Mouse (Mus musculus) left cerebral cortex, postnatal 36 days (tissue): ENCODE measurements around the gene 4921507P07Rik. TPM values are rescaled to one million over a fixed set of nuclear protein-coding genes. Genes with fewer than 3 reads are reported as not detected.
"Not testable (repeated sequence)": the region's sequence is repeated elsewhere in the genome, so short reads cannot be mapped to it uniquely, and the experiment has no call there.

ENCODE experiments used
- DNase-seq, 2 experiments: peaks; one replicate each; pipeline ENCODE4 v3.0.0; 2021 to 2022; ENCODE audit warnings: low spot score in 2 of 2, mixed read lengths in 1 of 2
- intact Hi-C: fragments of 180-260 bp; cut with DNase I; formaldehyde crosslinking; loops from one replicate; pipeline ENCODE4 v1.15.1; 2025
- total RNA-seq, 2 experiments: library from RNA; stranded (reverse); gene quantifications; 2 replicates each; pipeline ENCODE4 v1.2.3; 2021

4921507P07Rik gene
- total RNA-seq, 2 experiments from 2014 or later: 0.48 to 0.81 TPM

DNA sequence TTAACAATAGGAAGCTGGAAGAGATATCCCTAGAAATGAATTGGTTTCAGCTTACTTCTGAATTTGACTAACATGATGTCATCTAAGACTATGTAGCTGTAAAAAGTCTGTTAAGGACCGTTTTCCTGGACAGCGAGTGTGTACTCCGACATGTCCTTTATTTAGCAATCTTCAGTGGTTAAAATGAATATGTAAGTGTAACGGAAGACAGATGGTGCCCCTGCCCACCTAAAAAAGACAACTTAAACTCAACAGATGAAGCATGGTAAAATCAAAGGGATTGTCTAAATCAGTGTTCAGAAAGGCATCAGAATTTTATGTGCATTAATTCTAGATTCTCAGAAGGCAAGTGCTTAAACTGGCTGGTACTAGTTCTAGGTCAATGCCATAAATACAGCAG, 34.0 kb downstream of the 4921507P07Rik start:
- peak in 1 of 2 experiments; percentile 18 for DNase-seq
- intact Hi-C loops: no loop called here

- DNase-seq: no peak
- intact Hi-C loops: no loop called here
Observed at GRCm38 (mm10) chr6:50560776-50561175, 35.7 kb downstream of the 4921507P07Rik start.

GRCm38 (mm10) chr6:50558877-50559276, 37.6 kb downstream of the 4921507P07Rik start:
- intact Hi-C loops: no loop called here
- DNase-seq: no peak

DNA sequence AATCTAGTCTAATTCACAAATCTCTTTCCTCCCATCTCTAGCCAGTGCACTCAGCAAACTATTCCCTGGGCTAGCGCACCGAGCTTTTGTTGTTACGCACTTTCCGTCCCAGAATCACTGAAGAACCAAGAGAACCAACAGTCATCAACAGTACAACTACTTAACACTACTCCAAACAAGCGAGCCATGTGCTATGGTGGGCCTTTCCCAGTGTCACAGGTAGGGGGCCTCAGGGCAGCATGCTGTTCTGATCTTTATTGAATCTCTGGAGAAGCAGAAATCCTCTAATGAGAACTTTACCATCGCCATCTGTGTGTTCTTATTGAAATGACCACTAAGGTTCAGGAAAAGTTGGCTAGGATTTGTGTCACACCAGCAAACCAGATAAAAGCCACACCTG, 38.9 kb downstream of the 4921507P07Rik start:
- DNase-seq: no peak
- intact Hi-C loops: no loop called here

GRCm38 (mm10) chr6:50554223-50554622, 42.2 kb downstream of the 4921507P07Rik start:
- intact Hi-C loops, DNase-seq: not testable (repeated sequence)

DNA sequence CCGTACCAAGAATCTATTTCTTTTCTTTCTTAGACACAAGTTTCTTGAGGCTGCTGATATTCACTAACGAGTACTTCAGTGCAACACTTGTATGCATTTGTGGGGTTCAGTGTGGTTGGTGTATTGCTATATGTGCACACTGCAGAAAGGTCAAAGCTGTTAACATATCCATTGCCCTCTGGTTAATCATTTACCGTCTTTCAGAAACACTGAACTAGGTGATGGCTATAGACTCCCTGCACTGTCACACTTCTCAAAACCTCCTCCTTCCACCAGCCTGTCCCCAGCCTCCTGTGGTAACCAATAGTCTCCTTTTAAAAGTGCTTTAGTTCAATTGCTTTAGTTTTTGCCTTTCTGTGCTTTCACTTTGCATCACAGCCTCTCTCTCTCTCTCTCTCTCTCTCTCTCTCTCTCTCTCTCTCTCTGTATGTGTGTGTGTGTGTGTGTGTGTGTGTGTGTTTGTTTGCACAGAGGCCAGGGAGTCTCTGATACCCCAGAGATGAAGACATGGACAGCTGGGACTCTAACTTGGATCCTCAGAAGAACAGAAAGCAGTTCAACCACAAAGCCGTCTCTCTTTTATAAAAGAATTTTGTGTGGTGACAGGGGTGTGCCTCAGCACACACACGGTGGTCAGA, 43.4 kb downstream of the 4921507P07Rik start:
- intact Hi-C loops: no loop called here
- DNase-seq: no peak

- no peak for DNase-seq
- intact Hi-C loops: loop anchor here (10.0 kb wide), 1 partner anchor 615 kb away; no protein-coding TSS in a partner anchor
Observed at GRCm38 (mm10) chr6:50549791-50550190, 46.6 kb downstream of the 4921507P07Rik start.

- intact Hi-C loops: loop anchor here (10.0 kb wide), 1 partner anchor 614 kb away; no protein-coding TSS in a partner anchor
- peak in 1 of 2 experiments; percentile 21 for DNase-seq
Observed at GRCm38 (mm10) chr6:50549051-50549450, 47.4 kb downstream of the 4921507P07Rik start.

GRCm38 (mm10) chr6:50545412-50546043, 50.9 kb downstream of the 4921507P07Rik start:
- intact Hi-C loops: loop anchor here (10.0 kb wide), 1 partner anchor 611 kb away; no protein-coding TSS in a partner anchor
- no peak for DNase-seq

- DNase-seq: no peak
- intact Hi-C loops: loop anchor here (10.0 kb wide), 1 partner anchor 608 kb away; no protein-coding TSS in a partner anchor
Observed at GRCm38 (mm10) chr6:50542535-50542934, 53.9 kb downstream of the 4921507P07Rik start.

GRCm38 (mm10) chr6:50539641-50540040, 56.8 kb downstream of the 4921507P07Rik start:
- DNase-seq: no peak
- intact Hi-C loops: loop anchor here (5.0 to 10.0 kb wide), 3 partner anchors 425 to 1017 kb away; partner anchors contain the start of gene Mpp6

DNA sequence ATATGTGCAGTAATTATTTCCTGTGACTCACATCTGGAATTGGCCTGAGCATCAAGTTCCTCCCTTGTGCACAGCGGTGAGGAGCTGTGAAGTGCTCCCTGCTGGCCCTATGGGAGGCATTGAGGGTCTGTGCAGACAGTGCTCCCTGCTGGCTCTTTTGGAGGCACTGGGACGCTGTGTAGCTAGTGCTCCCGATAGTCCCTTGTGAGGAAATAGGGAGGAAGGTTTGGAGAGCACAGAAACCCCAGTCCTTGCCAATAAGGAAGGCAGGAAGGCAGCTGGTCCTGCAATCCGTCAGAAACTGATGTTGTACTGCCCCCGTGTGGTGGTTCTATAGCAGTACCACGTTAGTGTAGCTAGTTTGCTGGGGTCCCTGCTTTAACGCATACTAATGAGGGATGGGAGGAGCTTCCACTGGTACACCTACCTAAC, 60.0 kb downstream of the 4921507P07Rik start:
- peak; percentile 59 to 67 for DNase-seq
- intact Hi-C loops: loop anchor here (2.0 to 10.0 kb wide), 4 partner anchors 224 to 1014 kb away; partner anchors contain the start of gene Mpp6

GRCm38 (mm10) chr6:50535346-50535745, 61.1 kb downstream of the 4921507P07Rik start:
- intact Hi-C loops: loop anchor here (5.0 to 10.0 kb wide), 2 partner anchors 421 to 1013 kb away; partner anchors contain the start of gene Mpp6
- DNase-seq: no peak

- DNase-seq: no peak
- intact Hi-C loops: loop anchor here (10.0 kb wide), 1 partner anchor 417 kb away; the partner anchor contains the start of gene Mpp6
Observed at GRCm38 (mm10) chr6:50531920-50532319, 64.5 kb downstream of the 4921507P07Rik start.

- intact Hi-C loops: loop anchor here (10.0 kb wide), 1 partner anchor 416 kb away; the partner anchor contains the start of gene Mpp6
- DNase-seq: no peak
Observed at GRCm38 (mm10) chr6:50531003-50531402, 65.4 kb downstream of the 4921507P07Rik start.

GRCm38 (mm10) chr6:50529194-50529593, 67.2 kb downstream of the 4921507P07Rik start:
- peak in 1 of 2 experiments; percentile 21 for DNase-seq
- intact Hi-C loops: loop anchor here (2.0 to 5.0 kb wide), 2 partner anchors 72 to 117 kb away; partner anchors contain the start of gene Osbpl3

- intact Hi-C loops: loop anchor here (2.0 to 5.0 kb wide), 2 partner anchors 115 to 215 kb away; no protein-coding TSS in a partner anchor
- DNase-seq: no peak
Observed at GRCm38 (mm10) chr6:50527416-50527815, 69.0 kb downstream of the 4921507P07Rik start.

- intact Hi-C loops: loop anchor here (2.0 to 5.0 kb wide), 2 partner anchors 114 to 214 kb away; no protein-coding TSS in a partner anchor
- DNase-seq: peak; percentile 48 to 64
Observed at GRCm38 (mm10) chr6:50526597-50527024, 69.8 kb downstream of the 4921507P07Rik start.

DNA sequence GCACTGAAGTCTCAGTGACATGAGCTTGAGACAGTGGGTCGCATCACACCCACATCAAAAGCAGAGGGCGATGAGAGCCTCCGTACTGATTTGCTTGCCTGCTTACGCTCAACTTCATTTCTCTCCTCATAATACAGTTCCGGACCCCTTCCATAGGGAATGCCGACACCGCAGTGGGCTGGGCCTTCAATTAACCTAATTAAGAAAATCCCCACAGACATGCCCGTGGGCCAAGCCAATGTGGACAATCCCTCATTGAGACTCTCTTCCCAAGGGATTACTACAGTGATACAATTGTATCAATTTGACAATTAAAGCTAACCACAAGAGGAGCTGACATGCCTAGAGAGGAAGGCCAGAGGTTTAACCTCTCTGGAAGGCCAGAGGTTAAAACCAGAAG, 70.6 kb downstream of the 4921507P07Rik start:
- intact Hi-C loops: loop anchor here (2.0 to 5.0 kb wide), 2 partner anchors 114 to 213 kb away; no protein-coding TSS in a partner anchor
- no peak for DNase-seq
